Mouse (Mus musculus) midbrain, embryonic 13.5 days (tissue): ENCODE measurements around the gene Atp1b2. TPM values are rescaled to one million over a fixed set of nuclear protein-coding genes. Genes with fewer than 3 reads are reported as not detected.
A peak's percentile ranks its signal among the peaks of the same experiment; 100 is the strongest.

ENCODE experiments used
- ATAC-seq: fragments of 200-750 bp; cut with Nextera tagmentation; 2 replicates; pipeline ENCODE4 v1.8.0; 2017; ENCODE audit warnings: mild to moderate bottlenecking, moderate TSS enrichment, moderate library complexity
- H3K27ac ChIP-seq: fragments of 300-500 bp; sonication (generic); 2 replicates; pipeline ENCODE4 v1.5.1; 2015; ENCODE audit warnings: inconsistent platforms, mild to moderate bottlenecking, moderate library complexity
- H3K27me3 ChIP-seq: fragments of 300-500 bp; sonication (generic); 2 replicates; pipeline ENCODE4 v1.6.1; 2015; ENCODE audit warnings: mild to moderate bottlenecking, inconsistent platforms
- H3K36me3 ChIP-seq: fragments of 300-500 bp; sonication (generic); 2 replicates; pipeline ENCODE4 v1.6.1; 2015; ENCODE audit warnings: mild to moderate bottlenecking, inconsistent platforms
- H3K4me1 ChIP-seq: fragments of 300-500 bp; sonication (generic); replicated peaks from 2 replicates; pipeline ENCODE4 v1.6.1; 2015; ENCODE audit warnings: inconsistent platforms
- H3K4me2 ChIP-seq: fragments of 300-500 bp; sonication (generic); replicated peaks from 2 replicates; pipeline ENCODE4 v1.6.1; 2015; ENCODE audit warnings: moderate library complexity, mild to moderate bottlenecking, inconsistent platforms
- H3K4me3 ChIP-seq: fragments of 300-500 bp; sonication (generic); replicated peaks from 2 replicates; pipeline ENCODE4 v1.5.1; 2015; ENCODE audit warnings: mild to moderate bottlenecking, inconsistent platforms
- H3K9ac ChIP-seq: fragments of 300-500 bp; sonication (generic); replicated peaks from 2 replicates; pipeline ENCODE4 v1.6.1; 2015; ENCODE audit warnings: mild to moderate bottlenecking, inconsistent platforms
- H3K9me3 ChIP-seq: fragments of 300-500 bp; sonication (generic); 2 replicates; pipeline ENCODE4 v1.6.1; 2016; ENCODE audit warnings: mild to moderate bottlenecking, inconsistent platforms
- WGBS: fragments of 180-500 bp; shearing (Covaris S2); methylation state at CpG from one replicate; pipeline ENCODE4 v1.1.7; 2015; 5-methylcytosine and 5-hydroxymethylcytosine counted together
- polyA plus RNA-seq: library from polyadenylated mRNA; unstranded; fragments of >200 nt; fragmentation: Nextera tagmentation; extraction: Ambion mirVana; gene quantifications from 2 replicates; pipeline ENCODE4 v1.2.1, GENCODE M21; 2015

Atp1b2 gene
- polyA plus RNA-seq, 1 experiment from 2014 or later, result 24.3 TPM

GRCm38 (mm10) chr11:69589207-69589834 is 16.4 kb downstream of the Atp1b2 start:
- no peak overlapping the region for H3K27ac ChIP-seq
- H3K4me3 ChIP-seq, result no peak overlapping the region
- ATAC-seq, result no peak
- H3K4me1 ChIP-seq, result 0 out of 2 replicates have a peak, but pooled peaks cover 8% of the 10 kb centered on the region
- no peak overlapping the region for H3K9ac ChIP-seq
- no peaks in the 10 kb centered on the region for H3K27me3 ChIP-seq
- 96% methylated on average over 22 of the region's 22 CpGs for WGBS
- no peaks in the 10 kb centered on the region for H3K9me3 ChIP-seq
- no peak overlapping the region for H3K4me2 ChIP-seq
- peaks cover 61% of the 10 kb centered on the region for H3K36me3 ChIP-seq

- no peak overlapping the region for H3K4me3 ChIP-seq
- H3K27ac ChIP-seq, result no peak overlapping the region
- H3K4me1 ChIP-seq, result peaks cover 14% of the 10 kb centered on the region
- WGBS, result 86% methylated on average over 7 of the region's 7 CpGs
- no peaks in the 10 kb centered on the region for H3K27me3 ChIP-seq
- H3K36me3 ChIP-seq, result peaks cover 42% of the 10 kb centered on the region
- H3K4me2 ChIP-seq, result no peak overlapping the region
- H3K9me3 ChIP-seq, result no peaks in the 10 kb centered on the region
- no peak for ATAC-seq
- H3K9ac ChIP-seq, result no peak overlapping the region
Observed at GRCm38 (mm10) chr11:69585718-69586325, 19.9 kb downstream of the Atp1b2 start.

- no peak for ATAC-seq
- Histone ChIP-seq H3K4me2 (no peak overlapping the region), H3K27ac (no peak overlapping the region), H3K36me3 (peaks cover 34% of the 10 kb centered on the region), H3K9ac (no peak overlapping the region), H3K9me3 (no peaks in the 10 kb centered on the region), H3K4me1 (peaks cover 14% of the 10 kb centered on the region), H3K4me3 (no peak overlapping the region), H3K27me3 (no peaks in the 10 kb centered on the region)
- 95% methylated on average over 13 of the region's 13 CpGs for WGBS
Observed at GRCm38 (mm10) chr11:69584937-69585336, 20.8 kb downstream of the Atp1b2 start.

GRCm38 (mm10) chr11:69584008-69584407 is 21.7 kb downstream of the Atp1b2 start:
- H3K4me1 ChIP-seq, result peaks cover 14% of the 10 kb centered on the region
- H3K4me2 ChIP-seq, result no peak overlapping the region
- H3K27ac ChIP-seq, result no peak overlapping the region
- no peak for ATAC-seq
- no peaks in the 10 kb centered on the region for H3K27me3 ChIP-seq
- H3K9me3 ChIP-seq, result no peaks in the 10 kb centered on the region
- no peak overlapping the region for H3K9ac ChIP-seq
- peaks cover 25% of the 10 kb centered on the region for H3K36me3 ChIP-seq
- H3K4me3 ChIP-seq, result no peak overlapping the region
- WGBS, result 90% methylated on average over 7 of the region's 7 CpGs

- Histone ChIP-seq H3K27me3 (no peaks in the 10 kb centered on the region), H3K4me1 (peaks cover 28% of the 10 kb centered on the region), H3K4me3 (peak overlapping the region; percentile 89), H3K27ac (no peak overlapping the region), H3K9me3 (no peaks in the 10 kb centered on the region), H3K9ac (peak overlapping the region; percentile 82), H3K36me3 (peaks cover 8% of the 10 kb centered on the region), H3K4me2 (peak overlapping the region; percentile 86)
- 63% methylated on average over 9 of the region's 9 CpGs for WGBS
- no peak for ATAC-seq
Observed at GRCm38 (mm10) chr11:69582230-69582805, 23.4 kb downstream of the Atp1b2 start.

- Histone ChIP-seq H3K9me3 (no peaks in the 10 kb centered on the region), H3K27me3 (no peaks in the 10 kb centered on the region), H3K4me2 (peak overlapping the region; percentile 86), H3K36me3 (0 out of 2 replicates have a peak, but pooled peaks cover 3% of the 10 kb centered on the region), H3K4me1 (peaks cover 33% of the 10 kb centered on the region), H3K27ac (peak overlapping the region; percentile 94), H3K9ac (peak overlapping the region; percentile 82), H3K4me3 (peak overlapping the region; percentile 89)
- ATAC-seq, result no peak
- under 1% methylated on average over 8 of the region's 8 CpGs for WGBS
Observed at GRCm38 (mm10) chr11:69581814-69582213, 23.9 kb downstream of the Atp1b2 start.

- under 1% methylated on average over 36 of the region's 36 CpGs for WGBS
- Histone ChIP-seq H3K9me3 (no peaks in the 10 kb centered on the region), H3K4me3 (peak overlapping the region; percentile 89), H3K9ac (peak overlapping the region; percentile 82), H3K27ac (peak overlapping the region; percentile 94), H3K4me1 (peaks cover 39% of the 10 kb centered on the region), H3K4me2 (peak overlapping the region; percentile 86), H3K27me3 (no peaks in the 10 kb centered on the region), H3K36me3 (peaks cover 3% of the 10 kb centered on the region; the same call in 1 of the 2 replicates)
- peak; percentile 86 for ATAC-seq
Observed at GRCm38 (mm10) chr11:69581147-69581688, 24.5 kb downstream of the Atp1b2 start.

- Histone ChIP-seq H3K4me3 (peak overlapping the region; percentile 89), H3K9me3 (no peaks in the 10 kb centered on the region), H3K4me1 (peaks cover 45% of the 10 kb centered on the region), H3K4me2 (peak overlapping the region; percentile 86), H3K27me3 (no peaks in the 10 kb centered on the region), H3K36me3 (peaks cover 3% of the 10 kb centered on the region; the same call in 1 of the 2 replicates), H3K27ac (peak overlapping the region; percentile 94), H3K9ac (peak overlapping the region; percentile 82)
- peak; percentile 10; the same call in 1 of the 2 replicates for ATAC-seq
- WGBS, result under 1% methylated on average over 25 of the region's 25 CpGs
Observed at GRCm38 (mm10) chr11:69580572-69581146, 25.1 kb downstream of the Atp1b2 start.

GRCm38 (mm10) chr11:69580091-69580514 is 25.6 kb downstream of the Atp1b2 start, which contains the start of the genes Wrap53 and Trp53:
Gene Wrap53, minus strand, starts transcription at chr11:69580255.
Gene Trp53, plus strand, starts transcription at chr11:69580359.
- peak within 1 kb of the TSS; percentile 92 for H3K4me2 ChIP-seq
- peaks cover 3% of the 10 kb centered on the region; the same call in 1 of the 2 replicates for H3K36me3 ChIP-seq
- H3K4me3 ChIP-seq, result peak within 1 kb of the TSS; percentile 89
- H3K27me3 ChIP-seq, result no peaks in the 10 kb centered on the region
- peak; percentile 72 for ATAC-seq
- peak within 1 kb of the TSS; percentile 94 for H3K27ac ChIP-seq
- under 1% methylated on average over 13 of the region's 13 CpGs for WGBS
- no peaks in the 10 kb centered on the region for H3K9me3 ChIP-seq
- peak within 1 kb of the TSS; percentile 89 for H3K9ac ChIP-seq
- peaks cover 50% of the 10 kb centered on the region for H3K4me1 ChIP-seq

GRCm38 (mm10) chr11:69579128-69580017 is 26.4 kb downstream of the Atp1b2 start:
- peak; percentile 93 for ATAC-seq
- Histone ChIP-seq H3K9ac (peak overlapping the region; percentile 89), H3K27ac (peak overlapping the region; percentile 94), H3K4me1 (peaks cover 55% of the 10 kb centered on the region), H3K4me3 (peak overlapping the region; percentile 89), H3K36me3 (peaks cover 9% of the 10 kb centered on the region), H3K4me2 (peak overlapping the region; percentile 92), H3K9me3 (no peaks in the 10 kb centered on the region), H3K27me3 (no peaks in the 10 kb centered on the region)
- 2% methylated on average over 39 of the region's 39 CpGs for WGBS

- H3K4me1 ChIP-seq, result peaks cover 55% of the 10 kb centered on the region
- H3K36me3 ChIP-seq, result peaks cover 15% of the 10 kb centered on the region
- ATAC-seq, result no peak
- no peaks in the 10 kb centered on the region for H3K27me3 ChIP-seq
- H3K4me3 ChIP-seq, result peak overlapping the region; percentile 80
- H3K9me3 ChIP-seq, result no peaks in the 10 kb centered on the region
- H3K9ac ChIP-seq, result peak overlapping the region; percentile 89
- 13% methylated on average over 15 of the region's 15 CpGs for WGBS
- peak overlapping the region; percentile 92 for H3K4me2 ChIP-seq
- no peak overlapping the region for H3K27ac ChIP-seq
Observed at GRCm38 (mm10) chr11:69578301-69578700, 27.4 kb downstream of the Atp1b2 start.
